In the genomic region with DNA sequence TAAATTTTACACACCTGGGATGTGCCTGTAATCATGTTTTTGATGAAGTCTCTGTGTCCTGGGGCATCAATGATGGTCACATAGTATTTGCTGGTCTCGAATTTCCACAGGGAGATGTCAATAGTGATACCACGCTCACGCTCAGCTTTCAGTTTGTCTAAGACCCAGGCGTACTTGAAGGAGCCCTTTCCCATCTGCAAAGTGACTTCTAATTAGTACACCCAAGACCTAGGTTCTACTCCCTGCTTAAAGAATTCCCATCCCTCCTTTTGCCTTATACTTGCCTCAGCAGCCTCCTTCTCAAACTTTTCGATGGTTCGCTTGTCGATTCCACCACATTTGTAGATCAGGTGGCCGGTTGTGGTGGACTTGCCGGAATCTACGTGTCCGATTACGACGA, we compare ENCODE assay signal across 9 mouse cellular contexts. TPM values are rescaled to one million over a fixed set of nuclear protein-coding genes. Genes with fewer than 3 reads are reported as not detected.
DNase-seq lines count a peak whose midpoint lies in the region; ATAC-seq and TF ChIP-seq lines count a peak whose summit lies in the region.
"Not testable (repeated sequence)": the region's sequence is repeated elsewhere in the genome, so short reads cannot be mapped to it uniquely, and the experiment has no call there.
"Had no signal": no experiment of that assay in that cellular context is flagged by ENCODE, and none has a peak within 500 bp of the region (broad histone marks: within the 10 kb centered on the region; RNA-seq: fewer than 3 reads in every experiment).

No protein-coding gene starts in this region.

- not testable (repeated sequence) for TF ChIP-seq CTCF in MEL (IDR thresholded peaks at IDR 0.05 in 2 of 3, conservative IDR thresholded peaks at IDR 0.05 in 1 of 3; ENCODE audit: control insufficient read depth in 1 of 3, insufficient read depth in 1 of 3, low read depth in 2 of 3, low read length in 3 of 3, poor library complexity in 1 of 3, severe bottlenecking in 1 of 3); heart, adult 2 months (IDR thresholded peaks at IDR 0.05); layer of hippocampus, adult 2 months (conservative IDR thresholded peaks at IDR 0.05)

- TF ChIP-seq POLR2A in MEL (IDR thresholded peaks at IDR 0.05; ENCODE audit: control insufficient read depth in 1 of 2, insufficient read depth in 1 of 2, low read depth in 1 of 2, low read length in 2 of 2, poor library complexity in 1 of 2); heart, adult 2 months (IDR thresholded peaks at IDR 0.05; ENCODE audit: insufficient read depth, low read depth, low read length): not testable (repeated sequence)

- not testable (repeated sequence) for TF ChIP-seq RAD21 in MEL (IDR thresholded peaks at IDR 0.05; ENCODE audit: low read depth, low read length)

- peak overlapping the region; percentile 95 for H3K9ac ChIP-seq in MEL (ENCODE audit: control insufficient read depth, low read depth, low read length, poor library complexity, severe bottlenecking)
- H3K9ac ChIP-seq in embryonic facial prominence, embryonic 13.5 days: peak overlapping the region; percentile 100
- peak overlapping the region; percentile 51 for H3K9ac ChIP-seq in heart, adult 2 months (ENCODE audit: low read depth, low read length)
- peak overlapping the region; percentile 100 for H3K9ac ChIP-seq in hindbrain, embryonic 14.5 days
- peak overlapping the region; percentile 97 for H3K9ac ChIP-seq in liver, embryonic 16.5 days (ENCODE audit: low read depth, low read length)
- peak overlapping the region; percentile 86 for H3K9ac ChIP-seq in midbrain, embryonic 15.5 days
- H3K9ac ChIP-seq in stomach, embryonic 15.5 days: peak overlapping the region; percentile 97

- WGBS in embryonic facial prominence, embryonic 13.5 days: under 1% methylated on average over 13 of the region's 13 CpGs
- 28% methylated on average over 13 of the region's 13 CpGs for WGBS in heart, adult 2 months
- under 1% methylated on average over 13 of the region's 13 CpGs for WGBS in hindbrain, embryonic 14.5 days
- WGBS in liver, embryonic 16.5 days (ENCODE audit: insufficient replicate concordance): 0% methylated on average over 13 of the region's 13 CpGs
- WGBS in midbrain, embryonic 15.5 days: under 1% methylated on average over 13 of the region's 13 CpGs
- 1% methylated on average over 13 of the region's 13 CpGs for WGBS in stomach, embryonic 15.5 days

- H3K4me3 ChIP-seq in MEL (ENCODE audit: control insufficient read depth in 1 of 2, insufficient read depth in 1 of 2, low read depth in 2 of 2, low read length in 2 of 2): peak overlapping the region; percentile 84 to 88
- H3K4me3 ChIP-seq in embryonic facial prominence, embryonic 13.5 days: peak overlapping the region; percentile 93
- H3K4me3 ChIP-seq in heart, adult 2 months: peak overlapping the region; percentile 86
- peak overlapping the region; percentile 84 for H3K4me3 ChIP-seq in hindbrain, embryonic 14.5 days (replicated peaks; ENCODE audit: low read length)
- peak overlapping the region; percentile 98 for H3K4me3 ChIP-seq in layer of hippocampus, adult 2 months
- peak overlapping the region; percentile 95 for H3K4me3 ChIP-seq in liver, embryonic 16.5 days (ENCODE audit: low read depth, low read length)
- peak overlapping the region; percentile 87 for H3K4me3 ChIP-seq in midbrain, embryonic 15.5 days
- peak overlapping the region; percentile 84 for H3K4me3 ChIP-seq in stomach, embryonic 15.5 days (replicated peaks)

- DNase-seq in MEL (ENCODE audit: low read depth, low spot score): peak; percentile 53
- DNase-seq in heart, adult 2 months; hindbrain, embryonic 14.5 days (ENCODE audit: low spot score); layer of hippocampus, adult 2 months (ENCODE audit: low spot score in 2 of 2): not testable (repeated sequence)

- intact Hi-C loops in heart, adult 2 months (cut with DNase I): loop anchor here (2.0 to 5.0 kb wide), 2 partner anchors 33 to 47 kb away; partner anchors contain the start of genes Gm17324 and Mto1

- H3K4me2 ChIP-seq in embryonic facial prominence, embryonic 13.5 days: peak overlapping the region; percentile 65
- H3K4me2 ChIP-seq in hindbrain, embryonic 14.5 days (replicated peaks): peak overlapping the region; percentile 92
- H3K4me2 ChIP-seq in liver, embryonic 16.5 days (ENCODE audit: low read depth, low read length): peak overlapping the region; percentile 94
- peak overlapping the region; percentile 66 for H3K4me2 ChIP-seq in midbrain, embryonic 15.5 days
- peak overlapping the region; percentile 53 for H3K4me2 ChIP-seq in stomach, embryonic 15.5 days

- H3K27me3 ChIP-seq in MEL (ENCODE audit: control insufficient read depth in 1 of 2, insufficient read depth in 2 of 2, low read length in 2 of 2); embryonic facial prominence, embryonic 13.5 days; heart, adult 2 months (ENCODE audit: control insufficient read depth, insufficient read depth, low read length); hindbrain, embryonic 14.5 days (ENCODE audit: control insufficient read depth, insufficient read depth, low read length); liver, embryonic 16.5 days (ENCODE audit: control insufficient read depth, insufficient read depth, low read depth, low read length); midbrain, embryonic 15.5 days (replicated peaks); stomach, embryonic 15.5 days (replicated peaks): not testable (repeated sequence)

- H3K9me3 ChIP-seq in MEL (replicated peaks; ENCODE audit: insufficient read depth, low read length); embryonic facial prominence, embryonic 13.5 days; hindbrain, embryonic 14.5 days (ENCODE audit: control insufficient read depth, low read length); liver, embryonic 16.5 days (replicated peaks; ENCODE audit: control insufficient read depth, low read length); midbrain, embryonic 15.5 days; stomach, embryonic 15.5 days: not testable (repeated sequence)

- not testable (repeated sequence) for ATAC-seq in embryonic facial prominence, embryonic 13.5 days (ENCODE audit: insufficient number of reproducible peaks, insufficient read depth, low FRiP score, low TSS enrichment, low read depth); hindbrain, embryonic 14.5 days (ENCODE audit: low FRiP score); liver, embryonic 16.5 days (ENCODE audit: low read depth); midbrain, embryonic 15.5 days (replicated peaks); stomach, embryonic 15.5 days (ENCODE audit: insufficient read depth, low FRiP score, low read depth)

- H3K36me3 ChIP-seq in MEL (ENCODE audit: control insufficient read depth in 1 of 2, insufficient read depth in 2 of 2, low read length in 2 of 2): peaks cover 10 to 16% of the 10 kb centered on the region in 2 experiments
- peaks cover 42% of the 10 kb centered on the region for H3K36me3 ChIP-seq in embryonic facial prominence, embryonic 13.5 days
- peaks cover 23% of the 10 kb centered on the region for H3K36me3 ChIP-seq in heart, adult 2 months (ENCODE audit: control insufficient read depth, insufficient read depth, low read length)
- peaks cover 51% of the 10 kb centered on the region for H3K36me3 ChIP-seq in hindbrain, embryonic 14.5 days (replicated peaks; ENCODE audit: control insufficient read depth, insufficient read depth)
- peaks cover 30% of the 10 kb centered on the region for H3K36me3 ChIP-seq in liver, embryonic 16.5 days (ENCODE audit: control insufficient read depth, insufficient read depth)
- H3K36me3 ChIP-seq in midbrain, embryonic 15.5 days (replicated peaks): peaks cover 19% of the 10 kb centered on the region
- H3K36me3 ChIP-seq in stomach, embryonic 15.5 days: peaks cover 24% of the 10 kb centered on the region

- H3K4me1 ChIP-seq in MEL (ENCODE audit: control insufficient read depth in 1 of 2, insufficient read depth in 2 of 2, low read length in 2 of 2); heart, adult 2 months (ENCODE audit: control insufficient read depth, insufficient read depth, low read length); stomach, embryonic 15.5 days: not testable (repeated sequence)
- H3K4me1 ChIP-seq in embryonic facial prominence, embryonic 13.5 days: peaks cover 14% of the 10 kb centered on the region
- peaks cover 18% of the 10 kb centered on the region for H3K4me1 ChIP-seq in hindbrain, embryonic 14.5 days (replicated peaks; ENCODE audit: control insufficient read depth, insufficient read depth, low read length)
- peaks cover 12% of the 10 kb centered on the region for H3K4me1 ChIP-seq in liver, embryonic 16.5 days (ENCODE audit: control insufficient read depth, low read depth, low read length)
- peaks cover 43% of the 10 kb centered on the region for H3K4me1 ChIP-seq in midbrain, embryonic 15.5 days

- TF ChIP-seq EP300 in MEL (IDR thresholded peaks at IDR 0.05; ENCODE audit: low read depth in 1 of 2, low read length in 2 of 2); heart, adult 2 months (IDR thresholded peaks at IDR 0.05; ENCODE audit: insufficient read depth, low read depth, low read length): not testable (repeated sequence)

- H3K27ac ChIP-seq in MEL (ENCODE audit: control insufficient read depth, low read depth, low read length): peak overlapping the region; percentile 86
- peak overlapping the region; percentile 99 for H3K27ac ChIP-seq in embryonic facial prominence, embryonic 13.5 days
- peak overlapping the region; percentile 95 for H3K27ac ChIP-seq in heart, adult 2 months
- peak overlapping the region; percentile 93; the same call in 1 of the 2 replicates for H3K27ac ChIP-seq in hindbrain, embryonic 14.5 days
- peak overlapping the region; percentile 99 for H3K27ac ChIP-seq in layer of hippocampus, adult 2 months
- peak overlapping the region; percentile 97 for H3K27ac ChIP-seq in liver, embryonic 16.5 days (ENCODE audit: low read length)
- H3K27ac ChIP-seq in midbrain, embryonic 15.5 days: peak overlapping the region; percentile 92
- peak overlapping the region; percentile 98 for H3K27ac ChIP-seq in stomach, embryonic 15.5 days

- peaks cover 30% of the 10 kb centered on the region for H3K79me2 ChIP-seq in MEL (ENCODE audit: control insufficient read depth, insufficient read depth, low read length, poor library complexity)
- H3K79me2 ChIP-seq in heart, adult 2 months (replicated peaks; ENCODE audit: control insufficient read depth, insufficient read depth, low read length): not testable (repeated sequence)

RNA-seq across cellular contexts. Expression of gene Eef1a1, which starts 8.7 kb away (rescaled TPM):
- 11,891 and 13,182 TPM in 2 replicates for total RNA-seq in MEL (2012; rRNA removed)
- over 10,000 TPM; 11,701 to 60,504 TPM for polyA plus RNA-seq in MEL (2012; ENCODE audit: insufficient read depth in 1 of 2, insufficient read length in 2 of 2, low read depth in 1 of 2, low replicate concordance in 2 of 2, missing spikeins in 1 of 2)
- 5,425 and 5,472 TPM in 2 replicates for polyA plus RNA-seq in embryonic facial prominence, embryonic 13.5 days (2015; fragmentation: Nextera tagmentation; extraction: Ambion mirVana)
- 1,000 to 10,000 TPM in 1 of 2 experiments, 100 to 1,000 TPM in 1; 970 to 1,045 TPM for total RNA-seq in heart, adult 2 months (2021)
- polyA plus RNA-seq in heart, adult 2 months (2012; rRNA removed): 901 and 1,346 TPM in 2 replicates
- 3,726 and 3,749 TPM in 2 replicates for polyA plus RNA-seq in hindbrain, embryonic 14.5 days (2014; fragmentation: Nextera tagmentation; extraction: Ambion mirVana)
- 1,000 to 10,000 TPM; 3,119 to 3,317 TPM for total RNA-seq in layer of hippocampus, adult 2 months (2021)
- 1,873 and 1,994 TPM in 2 replicates for polyA plus RNA-seq in liver, embryonic 16.5 days (2015; fragmentation: Nextera tagmentation; extraction: Ambion mirVana)
- polyA plus RNA-seq in midbrain, embryonic 15.5 days (2015; fragmentation: Nextera tagmentation; extraction: Ambion mirVana): 3,193 and 3,214 TPM in 2 replicates
- polyA plus RNA-seq in stomach, embryonic 15.5 days (2015; fragmentation: Nextera tagmentation; extraction: Ambion mirVana): 4,240 and 4,503 TPM in 2 replicates

RNA-seq across cellular contexts. Expression of gene Gm17324, which starts 31.6 kb away (rescaled TPM):
- total RNA-seq in MEL (2012; rRNA removed): 1.0 and 1.8 TPM in 2 replicates
- polyA plus RNA-seq in MEL (2012; ENCODE audit: insufficient read depth in 1 of 2, insufficient read length in 2 of 2, low read depth in 1 of 2, low replicate concordance in 2 of 2, missing spikeins in 1 of 2): under 1 TPM in 1 of 2 experiments, not detected in 1; 0.36 TPM
- 0.41 and 0.80 TPM in 2 replicates for polyA plus RNA-seq in embryonic facial prominence, embryonic 13.5 days (2015; fragmentation: Nextera tagmentation; extraction: Ambion mirVana)
- not detected for total RNA-seq in heart, adult 2 months (2021)
- polyA plus RNA-seq in heart, adult 2 months (2012; rRNA removed): not detected in 2 replicates
- polyA plus RNA-seq in hindbrain, embryonic 14.5 days (2014; fragmentation: Nextera tagmentation; extraction: Ambion mirVana): 1.4 and 2.0 TPM in 2 replicates
- 1 to 10 TPM; 1.3 to 1.5 TPM for total RNA-seq in layer of hippocampus, adult 2 months (2021)
- polyA plus RNA-seq in liver, embryonic 16.5 days (2015; fragmentation: Nextera tagmentation; extraction: Ambion mirVana): 0.24 and 0.42 TPM in 2 replicates
- 2.2 and 2.4 TPM in 2 replicates for polyA plus RNA-seq in midbrain, embryonic 15.5 days (2015; fragmentation: Nextera tagmentation; extraction: Ambion mirVana)
- 1.2 and 1.3 TPM in 2 replicates for polyA plus RNA-seq in stomach, embryonic 15.5 days (2015; fragmentation: Nextera tagmentation; extraction: Ambion mirVana)
- total RNA-seq: heart, adult 8-10 months had no signal

RNA-seq across cellular contexts. Expression of gene Mto1, which starts 32.2 kb away (rescaled TPM):
- total RNA-seq in MEL (2012; rRNA removed): 28.7 and 32.3 TPM in 2 replicates
- 10 to 100 TPM in 1 of 2 experiments, not detected in 1; 27.7 TPM for polyA plus RNA-seq in MEL (2012; ENCODE audit: insufficient read depth in 1 of 2, insufficient read length in 2 of 2, low read depth in 1 of 2, low replicate concordance in 2 of 2, missing spikeins in 1 of 2)
- polyA plus RNA-seq in embryonic facial prominence, embryonic 13.5 days (2015; fragmentation: Nextera tagmentation; extraction: Ambion mirVana): 22.4 and 23.9 TPM in 2 replicates
- total RNA-seq in heart, adult 2 months (2021): 10 to 100 TPM; 22.5 to 27.6 TPM
- 15.8 and 24.9 TPM in 2 replicates for polyA plus RNA-seq in heart, adult 2 months (2012; rRNA removed)
- 27.5 and 28.5 TPM in 2 replicates for polyA plus RNA-seq in hindbrain, embryonic 14.5 days (2014; fragmentation: Nextera tagmentation; extraction: Ambion mirVana)
- 10 to 100 TPM; 25.1 to 25.8 TPM for total RNA-seq in layer of hippocampus, adult 2 months (2021)
- 16.9 and 17.9 TPM in 2 replicates for polyA plus RNA-seq in liver, embryonic 16.5 days (2015; fragmentation: Nextera tagmentation; extraction: Ambion mirVana)
- polyA plus RNA-seq in midbrain, embryonic 15.5 days (2015; fragmentation: Nextera tagmentation; extraction: Ambion mirVana): 28.8 and 30.8 TPM in 2 replicates
- polyA plus RNA-seq in stomach, embryonic 15.5 days (2015; fragmentation: Nextera tagmentation; extraction: Ambion mirVana): 25.6 and 26.1 TPM in 2 replicates

RNA-seq across cellular contexts. Expression of gene Cgas, which starts 37.2 kb away (rescaled TPM):
- total RNA-seq in MEL (2012; rRNA removed): 12.9 and 19.0 TPM in 2 replicates
- 10 to 100 TPM in 1 of 2 experiments, not detected in 1; 20.9 TPM for polyA plus RNA-seq in MEL (2012; ENCODE audit: insufficient read depth in 1 of 2, insufficient read length in 2 of 2, low read depth in 1 of 2, low replicate concordance in 2 of 2, missing spikeins in 1 of 2)
- polyA plus RNA-seq in embryonic facial prominence, embryonic 13.5 days (2015; fragmentation: Nextera tagmentation; extraction: Ambion mirVana): 1.7 and 2.3 TPM in 2 replicates
- total RNA-seq in heart, adult 2 months (2021): under 1 TPM; 0.43 to 0.55 TPM
- polyA plus RNA-seq in heart, adult 2 months (2012; rRNA removed): 0.20 and 0.32 TPM in 2 replicates
- 0.63 and 0.84 TPM in 2 replicates for polyA plus RNA-seq in hindbrain, embryonic 14.5 days (2014; fragmentation: Nextera tagmentation; extraction: Ambion mirVana)
- under 1 TPM; 0.79 to 0.92 TPM for total RNA-seq in layer of hippocampus, adult 2 months (2021)
- polyA plus RNA-seq in liver, embryonic 16.5 days (2015; fragmentation: Nextera tagmentation; extraction: Ambion mirVana): 0.67 and 0.84 TPM in 2 replicates
- 0.68 and 0.80 TPM in 2 replicates for polyA plus RNA-seq in midbrain, embryonic 15.5 days (2015; fragmentation: Nextera tagmentation; extraction: Ambion mirVana)
- 2.5 and 2.8 TPM in 2 replicates for polyA plus RNA-seq in stomach, embryonic 15.5 days (2015; fragmentation: Nextera tagmentation; extraction: Ambion mirVana)
